Mouse (Mus musculus) thymus, adult 2 months (tissue): Measurements from ENCODE around the gene Tpst2. TPM values are rescaled to one million over a fixed set of nuclear protein-coding genes. Genes with fewer than 3 reads are reported as not detected.
A peak's percentile ranks its signal among the peaks of the same experiment; 100 is the strongest.

ENCODE experiments used
- DNase-seq: peaks from one replicate; pipeline ENCODE4 v3.0.0; 2021
- H3K27ac ChIP-seq: fragments of 200-500 bp; 2 replicates; pipeline ENCODE4 v1.5.1; 2012; ENCODE audit warnings: low read length, control low read depth; ENCODE audit not compliant: control insufficient read depth, insufficient read depth
- H3K27me3 ChIP-seq: fragments of 200-500 bp; 2 replicates; pipeline ENCODE4 v1.6.1; 2012; ENCODE audit warnings: mild to moderate bottlenecking, low read length, moderate library complexity, mixed read lengths; ENCODE audit not compliant: control insufficient read depth, insufficient read depth
- H3K36me3 ChIP-seq: fragments of 200-500 bp; 2 replicates; pipeline ENCODE4 v1.6.1; 2012; ENCODE audit warnings: mild to moderate bottlenecking, low read length, moderate library complexity; ENCODE audit not compliant: control insufficient read depth, insufficient read depth
- H3K4me1 ChIP-seq: fragments of 200-500 bp; replicated peaks from 2 replicates; pipeline ENCODE4 v1.6.1; 2012; ENCODE audit warnings: low read length; ENCODE audit not compliant: control insufficient read depth, insufficient read depth
- H3K4me3 ChIP-seq: fragments of 200-500 bp; 2 replicates; pipeline ENCODE4 v1.5.1; 2012; ENCODE audit warnings: mild to moderate bottlenecking, low read length, control low read depth, moderate library complexity; ENCODE audit not compliant: control insufficient read depth, insufficient read depth
- CTCF ChIP-seq: fragments of 200-500 bp; IDR thresholded peaks from 2 replicates; pipeline ENCODE4 v1.5.1; 2012; ENCODE audit warnings: mild to moderate bottlenecking, control low read depth, low read length, moderate library complexity, borderline replicate concordance; ENCODE audit not compliant: control insufficient read depth, poor library complexity, insufficient read depth; ENCODE audit errors: extremely low read depth
- POLR2A ChIP-seq: fragments of 200-500 bp; IDR thresholded peaks from 2 replicates; pipeline ENCODE4 v1.6.1; 2012; ENCODE audit warnings: mild to moderate bottlenecking, low read length, control low read depth, moderate library complexity; ENCODE audit not compliant: control insufficient read depth, poor library complexity, insufficient read depth; ENCODE audit errors: extremely low read depth
- WGBS: fragments of 180-500 bp; shearing (Covaris S2); methylation state at CpG from one replicate; pipeline ENCODE4 v1.1.7; 2018; 5-methylcytosine and 5-hydroxymethylcytosine counted together
- polyA plus RNA-seq: library from polyadenylated mRNA; depleted of rRNA; stranded (reverse); fragments of >200 nt; gene quantifications from 2 replicates; pipeline ENCODE4 v1.2.3, GENCODE M21; 2012

Gene Tpst2
- polyA plus RNA-seq, 1 experiment: 63.5 TPM

DNA sequence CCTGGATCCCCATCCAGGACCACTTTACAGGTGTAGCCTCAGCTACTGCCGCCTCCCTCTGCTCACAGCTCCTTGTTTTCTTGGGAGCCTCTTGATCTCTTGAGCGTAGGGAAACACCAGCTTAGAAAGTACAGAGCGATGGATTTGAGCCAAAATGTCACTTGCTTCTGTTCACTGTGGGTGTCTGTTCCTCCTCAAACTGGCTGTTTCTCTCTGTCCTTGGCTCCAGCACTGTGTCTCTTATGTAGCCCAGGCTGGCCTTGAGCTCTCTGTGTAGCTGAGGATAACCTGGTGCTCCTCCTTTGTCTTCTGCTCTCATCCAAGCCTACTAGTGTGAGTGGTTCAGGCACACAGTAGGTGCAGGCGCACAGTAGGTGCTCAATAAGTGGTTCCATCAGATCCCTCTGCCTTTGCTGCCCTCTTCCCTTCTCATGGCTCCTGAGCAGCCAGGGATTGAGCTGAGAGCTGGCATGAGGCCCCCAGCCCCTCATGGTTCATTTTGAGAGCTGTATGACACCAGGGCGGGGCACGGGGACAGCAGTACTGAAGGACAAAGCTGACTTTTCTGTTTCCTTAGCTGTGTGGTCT, 24.3 kb downstream of the Tpst2 start:
- H3K4me1 ChIP-seq: peaks cover 66% of the 10 kb centered on the region
- TF ChIP-seq CTCF (no peak), POLR2A (no peak)
- H3K4me3 ChIP-seq: no peak overlapping the region
- H3K27ac ChIP-seq: no peak overlapping the region; the same call in 1 of the 2 replicates
- DNase-seq: no peak
- H3K27me3 ChIP-seq: no peaks in the 10 kb centered on the region
- 94% methylated on average over 6 of the region's 6 CpGs for WGBS
- H3K36me3 ChIP-seq: no peaks in the 10 kb centered on the region

DNA sequence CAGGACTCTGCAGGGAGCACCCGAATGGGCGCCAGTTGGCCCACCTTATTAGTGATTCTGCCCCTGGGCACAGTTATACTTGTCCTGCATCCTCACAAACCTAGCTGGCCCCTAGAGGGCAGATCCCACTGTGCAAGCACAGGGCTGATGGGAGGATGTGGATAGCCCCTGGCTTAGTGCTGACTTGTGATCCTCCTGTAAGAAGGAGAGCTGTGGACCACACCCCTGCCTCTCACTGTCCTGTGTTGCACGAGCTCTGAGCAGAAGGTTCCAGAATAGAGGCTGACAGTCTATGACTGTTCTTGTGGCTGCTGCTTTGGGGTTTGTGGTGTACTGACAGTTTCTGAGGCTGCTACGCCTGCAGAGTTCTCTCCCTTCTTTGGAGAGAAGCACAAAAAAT, 25.2 kb downstream of the Tpst2 start:
- H3K4me1 ChIP-seq: peaks cover 59% of the 10 kb centered on the region
- TF ChIP-seq POLR2A (no peak), CTCF (no peak)
- DNase-seq: no peak
- H3K27ac ChIP-seq: peak overlapping the region; percentile 29; the same call in 1 of the 2 replicates
- WGBS: 64% methylated on average over 4 of the region's 4 CpGs
- no peak overlapping the region for H3K4me3 ChIP-seq
- no peaks in the 10 kb centered on the region for H3K36me3 ChIP-seq
- no peaks in the 10 kb centered on the region for H3K27me3 ChIP-seq

GRCm38 (mm10) chr5:112302310-112302709, 25.8 kb downstream of the Tpst2 start:
- Histone ChIP-seq H3K4me3 (no peak overlapping the region), H3K4me1 (peaks cover 52% of the 10 kb centered on the region), H3K27ac (no peak overlapping the region), H3K36me3 (no peaks in the 10 kb centered on the region), H3K27me3 (no peaks in the 10 kb centered on the region)
- no peak for DNase-seq
- 59% methylated on average over 5 of the region's 5 CpGs for WGBS
- TF ChIP-seq CTCF: no peak
- TF ChIP-seq POLR2A: no peak

GRCm38 (mm10) chr5:112305842-112306241, 29.4 kb downstream of the Tpst2 start:
- WGBS: 95% methylated on average over 5 of the region's 5 CpGs
- no peak overlapping the region for H3K4me3 ChIP-seq
- no peaks in the 10 kb centered on the region for H3K27me3 ChIP-seq
- DNase-seq: no peak
- TF ChIP-seq POLR2A (no peak), CTCF (no peak)
- H3K4me1 ChIP-seq: peaks cover 21% of the 10 kb centered on the region
- H3K27ac ChIP-seq: no peak overlapping the region
- H3K36me3 ChIP-seq: 0 out of 2 replicates have a peak, but pooled peaks cover 5% of the 10 kb centered on the region

GRCm38 (mm10) chr5:112313222-112313885, 36.9 kb downstream of the Tpst2 start:
- no peak overlapping the region for H3K4me3 ChIP-seq
- no peak overlapping the region for H3K27ac ChIP-seq
- H3K4me1 ChIP-seq: peaks cover 8% of the 10 kb centered on the region; the same call in 1 of the 2 replicates
- no peaks in the 10 kb centered on the region for H3K27me3 ChIP-seq
- TF ChIP-seq POLR2A (no peak), CTCF (no peak)
- 95% methylated on average over 11 of the region's 11 CpGs for WGBS
- peaks cover 10% of the 10 kb centered on the region for H3K36me3 ChIP-seq
- no peak for DNase-seq

- peaks cover 5% of the 10 kb centered on the region; the same call in 1 of the 2 replicates for H3K4me1 ChIP-seq
- no peak overlapping the region for H3K4me3 ChIP-seq
- TF ChIP-seq CTCF: no peak
- no peak for TF ChIP-seq POLR2A
- 93% methylated on average over 5 of the region's 5 CpGs for WGBS
- no peaks in the 10 kb centered on the region for H3K27me3 ChIP-seq
- DNase-seq: no peak
- H3K36me3 ChIP-seq: peaks cover 6% of the 10 kb centered on the region
- no peak overlapping the region for H3K27ac ChIP-seq
Measured at GRCm38 (mm10) chr5:112316468-112316867, 40.0 kb downstream of the Tpst2 start.
